Mouse (Mus musculus): ENCODE data around the gene Apobec2. TPM values are rescaled to one million over a fixed set of nuclear protein-coding genes. Genes with fewer than 3 reads are reported as not detected.

Apobec2 gene
- total RNA-seq, 1 experiment: 5.6 TPM

DNA sequence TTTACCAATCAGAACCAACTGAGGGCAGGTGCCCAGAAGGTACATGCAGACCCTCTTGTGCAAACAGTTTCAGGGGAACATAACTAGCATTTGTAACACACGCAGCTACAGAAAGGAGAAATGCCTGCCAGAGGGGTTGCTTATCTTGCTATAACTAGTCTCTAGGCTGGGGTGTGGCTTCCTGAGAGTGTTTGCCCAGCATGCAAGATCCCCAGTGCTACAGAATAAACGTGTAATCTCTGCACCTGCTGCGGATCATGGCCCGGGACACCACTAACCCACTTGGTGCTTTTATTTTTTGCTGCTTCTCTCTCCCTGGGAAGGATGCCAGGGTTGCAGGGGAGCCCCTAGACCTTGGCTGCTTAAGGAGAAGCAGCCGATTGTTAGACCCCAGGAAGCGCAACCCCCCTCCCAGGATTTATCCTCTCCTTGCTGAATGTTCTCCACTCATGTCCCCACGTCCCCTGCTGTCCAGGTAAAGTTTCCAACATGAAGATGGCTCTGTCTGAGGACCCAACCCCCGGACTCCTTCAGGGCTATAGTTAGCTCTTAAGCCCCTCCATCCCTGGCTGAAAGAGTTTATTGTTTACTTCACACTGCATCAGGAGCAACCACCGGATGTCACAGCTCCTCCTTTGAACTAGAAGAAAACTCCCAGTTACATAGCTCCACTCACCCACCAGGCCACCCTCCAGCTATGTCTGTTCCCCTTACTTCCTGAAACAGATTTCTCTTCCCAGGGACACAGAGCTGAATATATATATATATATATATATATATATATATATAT is 6.7 kb downstream of the Apobec2 start:
- no peaks in the 10 kb centered on the region for H3K36me3 ChIP-seq (ENCODE audit: control insufficient read depth, insufficient read depth, low read length, poor library complexity, severe bottlenecking)
- H3K4me1 ChIP-seq (ENCODE audit: control insufficient read depth in 2 of 2, insufficient read depth in 2 of 2, low read length in 2 of 2, poor library complexity in 1 of 2): peaks cover 3 to 36% of the 10 kb centered on the region in 2 experiments
- in situ Hi-C loops (cut with MboI; ENCODE audit: low sequenced_read_pairs in 2 of 2, unreplicated experiment in 2 of 2): no loop called here
- no peak for DNase-seq (ENCODE audit: low read depth, low spot score)
- H3K9ac ChIP-seq (ENCODE audit: insufficient read depth, low read depth, low read length, poor library complexity, severe bottlenecking): no peak overlapping the region
- no peak overlapping the region for H3K4me3 ChIP-seq (ENCODE audit: insufficient read depth in 1 of 2, low read depth in 1 of 2, low read length in 2 of 2, poor library complexity in 1 of 2, severe bottlenecking in 1 of 2)
- no peaks in the 10 kb centered on the region for H3K9me3 ChIP-seq (ENCODE audit: control insufficient read depth, insufficient read depth, low read depth, low read length)
- TF ChIP-seq HCFC1 (IDR thresholded peaks at IDR 0.05; ENCODE audit: borderline replicate concordance, insufficient read depth, low read length) (no peak), ZNF384 (IDR thresholded peaks at IDR 0.05; ENCODE audit: low read depth, low read length) (no peak), ZC3H11A (IDR thresholded peaks at IDR 0.05; ENCODE audit: borderline replicate concordance, low read depth, low read length) (no peak), MAFK (IDR thresholded peaks at IDR 0.05; ENCODE audit: insufficient read depth, low read depth, low read length) (no peak), CHD2 (IDR thresholded peaks at IDR 0.05; ENCODE audit: low read depth, low read length) (no peak)
- 0 out of 2 replicates have a peak overlapping the region, but pooled peaks have one; percentile 30 for H3K27ac ChIP-seq (ENCODE audit: insufficient read depth, low read depth, low read length, poor library complexity, severe bottlenecking)

DNA sequence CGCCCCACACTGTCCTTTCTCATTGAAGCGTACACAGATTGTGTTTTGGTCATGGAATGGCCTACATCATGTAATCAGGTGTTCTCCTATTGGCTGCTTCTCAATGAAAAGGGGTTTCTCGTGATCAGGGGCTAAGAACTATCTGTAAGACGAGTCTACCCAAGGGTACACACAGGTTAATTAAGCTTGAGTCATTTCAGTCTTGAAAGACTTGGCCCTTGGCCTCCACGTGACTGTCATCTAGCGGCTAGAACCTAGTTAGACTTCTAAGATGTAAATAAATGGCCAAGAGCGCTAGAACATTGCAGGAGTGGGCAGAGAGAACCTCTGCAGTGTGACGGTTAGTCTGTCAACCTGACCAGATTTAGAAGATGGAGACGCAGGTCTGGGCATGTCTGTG is 8.5 kb downstream of the Apobec2 start:
- Histone ChIP-seq H3K9me3 (ENCODE audit: control insufficient read depth, insufficient read depth, low read depth, low read length) (no peaks in the 10 kb centered on the region), H3K4me1 (ENCODE audit: control insufficient read depth in 2 of 2, insufficient read depth in 2 of 2, low read length in 2 of 2, poor library complexity in 1 of 2) (peaks cover 0 to 29% of the 10 kb centered on the region in 2 experiments; a peak in 3 of 4 replicates), H3K36me3 (ENCODE audit: control insufficient read depth, insufficient read depth, low read length, poor library complexity, severe bottlenecking) (no peaks in the 10 kb centered on the region), H3K27ac (ENCODE audit: insufficient read depth, low read depth, low read length, poor library complexity, severe bottlenecking) (no peak overlapping the region), H3K4me3 (ENCODE audit: insufficient read depth in 1 of 2, low read depth in 1 of 2, low read length in 2 of 2, poor library complexity in 1 of 2, severe bottlenecking in 1 of 2) (no peak overlapping the region), H3K9ac (ENCODE audit: insufficient read depth, low read depth, low read length, poor library complexity, severe bottlenecking) (no peak overlapping the region)
- in situ Hi-C loops (cut with MboI; ENCODE audit: low sequenced_read_pairs in 2 of 2, unreplicated experiment in 2 of 2): no loop called here
- no peak for DNase-seq (ENCODE audit: low read depth, low spot score)
- TF ChIP-seq MAFK (IDR thresholded peaks at IDR 0.05; ENCODE audit: insufficient read depth, low read depth, low read length): no peak
- TF ChIP-seq CHD2 (IDR thresholded peaks at IDR 0.05; ENCODE audit: low read depth, low read length): no peak
- TF ChIP-seq ZNF384 (IDR thresholded peaks at IDR 0.05; ENCODE audit: low read depth, low read length): no peak
- TF ChIP-seq HCFC1 (IDR thresholded peaks at IDR 0.05; ENCODE audit: borderline replicate concordance, insufficient read depth, low read length): no peak
- no peak for TF ChIP-seq ZC3H11A (IDR thresholded peaks at IDR 0.05; ENCODE audit: borderline replicate concordance, low read depth, low read length)

DNA sequence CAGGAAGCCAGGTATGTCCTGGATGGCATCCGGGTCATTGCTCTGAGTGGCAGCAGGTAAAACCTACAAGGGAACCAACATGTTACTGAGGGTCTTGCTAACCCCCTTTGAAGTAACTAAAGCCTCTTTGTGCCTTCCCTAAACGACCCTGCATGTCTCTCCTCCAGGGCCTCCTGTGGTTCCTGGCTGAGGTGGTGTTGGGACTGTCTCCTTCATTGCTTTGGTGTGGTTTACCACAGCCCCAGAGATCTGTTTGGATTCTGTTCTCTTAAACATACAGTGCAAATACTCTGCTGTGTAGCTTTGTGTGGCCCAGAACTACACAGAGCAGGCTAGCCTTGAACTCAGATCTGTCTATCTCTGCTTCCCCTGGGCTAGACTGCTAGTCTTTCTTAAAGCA is 13.2 kb downstream of the Apobec2 start:
- DNase-seq (ENCODE audit: low read depth, low spot score): no peak
- TF ChIP-seq CHD2 (IDR thresholded peaks at IDR 0.05; ENCODE audit: low read depth, low read length) (no peak), ZC3H11A (IDR thresholded peaks at IDR 0.05; ENCODE audit: borderline replicate concordance, low read depth, low read length) (no peak), HCFC1 (IDR thresholded peaks at IDR 0.05; ENCODE audit: borderline replicate concordance, insufficient read depth, low read length) (no peak), MAFK (IDR thresholded peaks at IDR 0.05; ENCODE audit: insufficient read depth, low read depth, low read length) (no peak), ZNF384 (IDR thresholded peaks at IDR 0.05; ENCODE audit: low read depth, low read length) (no peak)
- in situ Hi-C loops (cut with MboI; ENCODE audit: low sequenced_read_pairs in 2 of 2, unreplicated experiment in 2 of 2): no loop called here
- Histone ChIP-seq H3K36me3 (ENCODE audit: control insufficient read depth, insufficient read depth, low read length, poor library complexity, severe bottlenecking) (peaks cover 27% of the 10 kb centered on the region), H3K27ac (ENCODE audit: insufficient read depth, low read depth, low read length, poor library complexity, severe bottlenecking) (no peak overlapping the region), H3K4me1 (ENCODE audit: control insufficient read depth in 2 of 2, insufficient read depth in 2 of 2, low read length in 2 of 2, poor library complexity in 1 of 2) (peaks cover 0 to 5% of the 10 kb centered on the region in 2 experiments; a peak in 2 of 4 replicates), H3K4me3 (ENCODE audit: insufficient read depth in 1 of 2, low read depth in 1 of 2, low read length in 2 of 2, poor library complexity in 1 of 2, severe bottlenecking in 1 of 2) (no peak overlapping the region), H3K9me3 (ENCODE audit: control insufficient read depth, insufficient read depth, low read depth, low read length) (no peaks in the 10 kb centered on the region), H3K9ac (ENCODE audit: insufficient read depth, low read depth, low read length, poor library complexity, severe bottlenecking) (no peak overlapping the region)

DNA sequence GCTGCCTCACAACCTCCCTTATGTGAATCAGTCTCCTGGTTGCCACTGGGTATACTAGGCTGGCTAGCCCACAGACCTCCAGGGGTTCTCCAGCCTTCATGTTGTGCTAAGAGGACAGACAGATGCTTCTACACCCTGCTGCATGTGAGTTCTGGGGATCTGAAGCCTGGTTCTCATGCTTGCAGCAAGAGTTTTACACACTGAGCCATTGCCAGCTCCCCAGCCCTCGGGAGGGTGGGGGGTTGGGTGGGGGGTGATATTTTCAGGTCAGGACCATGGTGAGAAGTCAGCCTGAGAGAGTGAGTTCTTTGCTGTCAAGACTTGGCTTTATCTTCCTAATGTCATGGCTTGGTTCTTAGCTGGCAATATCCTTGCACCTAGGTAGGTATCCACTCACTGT is 13.9 kb downstream of the Apobec2 start:
- Histone ChIP-seq H3K4me1 (ENCODE audit: control insufficient read depth in 2 of 2, insufficient read depth in 2 of 2, low read length in 2 of 2, poor library complexity in 1 of 2) (peaks cover 0 to 5% of the 10 kb centered on the region in 2 experiments; a peak in 2 of 4 replicates), H3K9ac (ENCODE audit: insufficient read depth, low read depth, low read length, poor library complexity, severe bottlenecking) (no peak overlapping the region), H3K27ac (ENCODE audit: insufficient read depth, low read depth, low read length, poor library complexity, severe bottlenecking) (no peak overlapping the region), H3K36me3 (ENCODE audit: control insufficient read depth, insufficient read depth, low read length, poor library complexity, severe bottlenecking) (peaks cover 32% of the 10 kb centered on the region), H3K9me3 (ENCODE audit: control insufficient read depth, insufficient read depth, low read depth, low read length) (no peaks in the 10 kb centered on the region), H3K4me3 (ENCODE audit: insufficient read depth in 1 of 2, low read depth in 1 of 2, low read length in 2 of 2, poor library complexity in 1 of 2, severe bottlenecking in 1 of 2) (no peak overlapping the region)
- in situ Hi-C loops (cut with MboI; ENCODE audit: low sequenced_read_pairs in 2 of 2, unreplicated experiment in 2 of 2): no loop called here
- no peak for DNase-seq (ENCODE audit: low read depth, low spot score)
- TF ChIP-seq ZNF384 (IDR thresholded peaks at IDR 0.05; ENCODE audit: low read depth, low read length): no peak
- no peak for TF ChIP-seq ZC3H11A (IDR thresholded peaks at IDR 0.05; ENCODE audit: borderline replicate concordance, low read depth, low read length)
- no peak for TF ChIP-seq MAFK (IDR thresholded peaks at IDR 0.05; ENCODE audit: insufficient read depth, low read depth, low read length)
- TF ChIP-seq CHD2 (IDR thresholded peaks at IDR 0.05; ENCODE audit: low read depth, low read length): no peak
- no peak for TF ChIP-seq HCFC1 (IDR thresholded peaks at IDR 0.05; ENCODE audit: borderline replicate concordance, insufficient read depth, low read length)

Data from ES-E14 (cell line).